Mouse (Mus musculus) brown adipose tissue, adult 24 weeks (tissue): Measurements from ENCODE around the gene Nmrk1. TPM values are rescaled to one million over a fixed set of nuclear protein-coding genes. Genes with fewer than 3 reads are reported as not detected.

ENCODE experiments used
- H3K27ac ChIP-seq: fragments of 200-500 bp; replicated peaks from 2 replicates; pipeline ENCODE4 v1.5.1; 2012; ENCODE audit warnings: low read depth, mild to moderate bottlenecking, low read length
- H3K4me1 ChIP-seq: fragments of 200-500 bp; 2 replicates; pipeline ENCODE4 v1.6.1; 2012; ENCODE audit warnings: low read length, mixed read lengths; ENCODE audit not compliant: control insufficient read depth, insufficient read depth, insufficient read length
- H3K4me3 ChIP-seq: fragments of 200-500 bp; 2 replicates; pipeline ENCODE4 v1.5.1; 2012; ENCODE audit warnings: low read depth, mild to moderate bottlenecking, low read length, moderate library complexity; ENCODE audit not compliant: insufficient read depth
- polyA plus RNA-seq: library from polyadenylated mRNA; stranded (reverse); fragments of >200 nt; gene quantifications from 2 replicates; pipeline ENCODE4 v1.2.4, GENCODE M21; 2012; ENCODE audit not compliant: missing spikeins, insufficient read depth, insufficient read length

The Nmrk1 gene
- polyA plus RNA-seq, 1 experiment, result 14.7 TPM

DNA sequence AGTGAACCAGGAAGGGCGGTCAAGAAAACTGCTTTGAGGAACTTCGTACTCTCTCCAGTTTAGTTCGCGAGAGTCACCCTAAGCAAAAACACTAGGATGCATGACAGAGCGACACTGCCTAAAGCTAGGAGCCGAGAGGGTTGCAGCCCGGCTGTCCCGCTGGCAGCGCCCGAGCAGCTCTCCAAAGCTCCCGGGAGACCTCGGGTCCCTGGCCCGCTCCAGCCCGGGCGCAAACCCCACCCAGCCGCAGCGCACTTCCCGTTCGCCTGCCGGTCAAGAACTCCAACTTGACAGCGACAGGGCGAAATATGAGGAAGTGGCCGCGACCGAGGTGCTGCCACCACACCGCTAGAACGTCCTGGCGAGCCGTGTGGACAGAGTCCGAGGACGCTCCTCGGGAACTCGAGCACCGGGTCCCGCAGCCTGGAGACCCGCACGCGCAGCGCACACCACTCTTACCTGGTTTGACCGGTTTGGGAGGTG lies 548 bp upstream of the Nmrk1 start:
- Histone ChIP-seq H3K27ac (peak overlapping the region; percentile 87), H3K4me3 (peak overlapping the region; percentile 95), H3K4me1 (peaks cover 11% of the 10 kb centered on the region; the same call in 1 of the 2 replicates)

DNA sequence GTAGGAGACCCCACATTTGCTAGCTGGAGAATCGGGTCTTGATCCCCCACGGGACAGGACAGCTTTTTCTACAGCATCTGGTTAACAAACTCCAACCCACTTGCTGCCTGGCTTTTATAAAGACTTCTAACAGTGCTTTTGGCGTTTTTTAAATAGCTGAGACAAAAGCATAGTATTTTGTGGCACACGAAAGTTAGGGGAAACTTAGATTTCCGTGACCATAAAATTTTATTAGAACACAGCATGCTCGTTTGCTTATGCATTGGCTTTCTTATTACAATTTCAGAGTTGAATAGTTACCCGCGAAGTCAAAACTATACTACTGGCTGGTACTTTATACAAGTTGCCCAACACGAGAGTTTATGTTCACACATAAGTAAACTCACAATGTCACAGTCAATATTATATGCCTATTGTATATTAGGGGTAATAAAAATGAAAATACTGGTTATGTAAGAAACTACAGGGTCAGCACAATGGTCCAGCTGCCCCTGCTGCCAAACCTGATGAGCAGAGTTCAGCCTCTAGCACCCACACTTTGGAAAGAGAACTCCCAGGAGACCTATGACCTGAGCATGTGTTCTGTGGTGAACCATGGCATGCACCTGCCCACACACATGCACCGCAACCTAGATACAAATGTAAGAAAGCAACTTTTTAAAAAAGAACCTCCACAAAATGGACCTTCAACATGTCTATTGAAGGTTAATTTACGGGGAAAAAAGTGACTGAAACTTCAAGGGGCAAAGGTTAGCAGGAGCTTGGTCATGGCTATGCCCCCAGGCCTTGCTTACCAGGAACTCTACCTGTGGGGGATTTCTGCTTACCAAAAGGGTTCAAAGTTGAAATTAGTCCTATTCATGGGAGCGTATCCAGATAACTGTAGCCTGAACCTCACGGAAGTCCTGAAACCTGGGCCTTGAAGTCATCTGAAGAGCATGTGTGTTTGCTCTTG lies 758 bp downstream of the Nmrk1 start:
- H3K4me3 ChIP-seq, result peak overlapping the region; percentile 64

DNA sequence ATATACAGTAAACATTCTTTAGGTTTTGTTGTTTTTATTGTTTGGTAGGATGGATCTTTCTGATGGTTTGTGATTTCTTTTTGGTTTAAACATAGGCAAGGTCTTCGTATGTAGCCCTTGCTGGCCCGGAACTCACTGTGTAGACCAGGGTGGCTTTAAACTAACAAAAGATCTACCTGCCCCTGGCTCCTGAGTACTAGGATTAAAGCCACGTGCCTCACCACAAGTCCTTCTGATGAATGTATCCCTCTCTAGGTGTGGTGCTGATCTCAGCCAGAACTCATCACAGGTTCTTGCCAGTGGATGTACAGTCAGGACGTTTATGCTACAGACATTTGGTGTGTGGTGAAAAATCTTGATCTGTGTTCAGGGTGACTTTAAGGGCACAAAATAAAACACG lies 6.2 kb downstream of the Nmrk1 start:
- Histone ChIP-seq H3K4me3 (no peak overlapping the region), H3K27ac (no peak overlapping the region), H3K4me1 (peaks cover 5% of the 10 kb centered on the region; the same call in 1 of the 2 replicates)

More for the DNA sequence above, 758 bp downstream of the Nmrk1 start:
- no peak overlapping the region for H3K27ac ChIP-seq
- H3K4me1 ChIP-seq, result peaks cover 11% of the 10 kb centered on the region; the same call in 1 of the 2 replicates

DNA sequence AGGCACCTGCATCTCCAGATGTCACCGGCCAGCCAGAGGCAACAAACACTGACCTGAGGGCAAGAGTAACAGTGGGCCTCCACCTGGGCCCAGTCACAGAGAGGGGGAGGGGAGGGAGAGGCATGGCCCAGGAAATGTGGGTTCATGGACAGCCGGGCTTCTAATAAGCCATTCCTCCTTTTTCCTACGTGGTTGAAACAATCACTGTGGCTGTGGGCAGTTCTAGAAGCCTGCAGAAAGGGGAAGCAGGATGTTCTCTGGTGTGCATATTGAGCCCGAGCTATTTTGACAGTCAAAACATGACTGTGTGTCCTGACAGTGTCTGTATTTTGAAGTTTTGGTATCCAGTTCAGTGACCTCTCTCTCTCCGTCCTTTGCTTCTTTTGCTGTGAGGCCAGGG lies 7.2 kb downstream of the Nmrk1 start:
- Histone ChIP-seq H3K4me1 (peaks cover 3% of the 10 kb centered on the region; the same call in 1 of the 2 replicates), H3K27ac (no peak overlapping the region), H3K4me3 (no peak overlapping the region)

DNA sequence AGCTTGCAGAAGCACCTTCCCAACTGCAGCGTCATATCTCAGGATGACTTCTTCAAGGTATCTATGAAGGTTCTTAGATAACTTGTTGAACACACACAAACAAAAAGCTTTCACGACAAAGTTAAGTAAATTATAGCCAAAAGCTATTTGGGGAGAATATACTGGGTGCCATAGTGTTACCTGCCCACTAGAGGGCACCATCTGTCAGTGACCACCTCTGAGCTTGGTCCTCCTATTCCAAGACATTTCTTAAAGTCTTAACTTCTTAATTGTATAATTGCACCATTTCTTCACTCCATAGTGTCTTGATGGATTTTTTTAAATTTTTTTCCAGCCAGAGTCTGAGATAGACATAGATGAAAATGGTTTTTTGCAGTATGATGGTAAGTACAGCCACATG lies 7.8 kb downstream of the Nmrk1 start:
- H3K4me1 ChIP-seq, result peaks cover 3% of the 10 kb centered on the region; the same call in 1 of the 2 replicates
- no peak overlapping the region for H3K4me3 ChIP-seq
- no peak overlapping the region for H3K27ac ChIP-seq

DNA sequence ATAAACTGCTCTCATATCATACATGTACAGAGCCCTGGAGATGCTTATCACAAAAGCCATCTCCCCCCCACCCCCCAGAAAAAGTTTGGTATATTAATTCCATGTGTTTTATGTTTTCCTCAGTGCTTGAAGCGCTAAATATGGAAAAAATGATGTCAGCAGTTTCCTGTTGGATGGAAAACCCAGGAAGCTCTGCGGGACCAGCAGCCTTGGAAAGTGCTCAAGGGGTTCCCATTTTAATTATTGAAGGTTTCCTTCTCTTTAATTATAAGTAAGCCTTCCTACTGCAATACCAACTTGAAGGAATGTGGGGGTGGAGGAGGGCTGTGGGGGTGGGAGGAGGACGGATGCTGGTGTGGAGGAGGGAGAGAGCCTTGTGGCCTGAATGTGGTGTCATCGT lies 9.3 kb downstream of the Nmrk1 start:
- no peak overlapping the region; the same call in 1 of the 2 replicates for H3K27ac ChIP-seq
- H3K4me3 ChIP-seq, result no peak overlapping the region
- H3K4me1 ChIP-seq, result peaks cover 3% of the 10 kb centered on the region; the same call in 1 of the 2 replicates

DNA sequence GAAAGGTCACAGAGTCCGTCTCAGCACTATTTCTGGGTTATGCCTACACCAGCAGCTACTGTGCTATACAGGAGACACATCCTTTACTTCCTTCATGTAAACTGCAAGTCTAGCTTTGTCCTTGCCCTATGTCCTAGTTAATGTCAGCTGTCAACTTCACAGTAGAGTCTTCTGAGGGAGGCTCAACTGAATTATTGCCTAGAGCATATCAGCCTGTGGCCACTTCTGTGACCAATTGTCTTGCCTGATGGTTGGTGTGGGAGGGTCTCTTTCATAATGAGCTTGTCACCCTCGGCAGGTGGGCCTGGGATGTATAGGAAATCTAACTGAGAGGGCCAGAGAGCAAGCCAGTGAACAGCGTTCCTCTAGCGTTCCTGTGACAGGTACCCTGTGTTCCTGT lies 11.7 kb downstream of the Nmrk1 start:
- Histone ChIP-seq H3K27ac (no peak overlapping the region), H3K4me3 (no peak overlapping the region), H3K4me1 (no peaks in the 10 kb centered on the region)

DNA sequence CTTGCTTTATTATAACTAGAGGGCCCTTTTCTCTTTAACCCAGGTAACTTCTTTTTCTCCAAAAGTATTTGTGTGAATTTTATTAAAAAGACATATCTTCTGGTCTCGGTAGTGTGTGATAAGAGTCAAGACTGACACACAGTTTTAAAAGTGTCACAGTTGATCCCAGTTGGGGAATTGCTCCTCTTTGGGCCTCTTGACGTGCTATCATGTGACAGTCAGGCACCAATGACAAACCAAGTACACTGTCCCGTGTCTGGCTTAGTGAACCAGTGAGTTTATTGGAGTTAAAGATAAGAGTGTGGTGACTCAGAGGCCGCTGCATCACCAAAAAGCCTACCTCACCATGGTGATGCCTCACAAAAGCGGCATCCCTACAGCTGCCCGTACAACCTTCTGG lies 12.3 kb downstream of the Nmrk1 start:
- Histone ChIP-seq H3K27ac (no peak overlapping the region), H3K4me3 (no peak overlapping the region), H3K4me1 (no peaks in the 10 kb centered on the region)

DNA sequence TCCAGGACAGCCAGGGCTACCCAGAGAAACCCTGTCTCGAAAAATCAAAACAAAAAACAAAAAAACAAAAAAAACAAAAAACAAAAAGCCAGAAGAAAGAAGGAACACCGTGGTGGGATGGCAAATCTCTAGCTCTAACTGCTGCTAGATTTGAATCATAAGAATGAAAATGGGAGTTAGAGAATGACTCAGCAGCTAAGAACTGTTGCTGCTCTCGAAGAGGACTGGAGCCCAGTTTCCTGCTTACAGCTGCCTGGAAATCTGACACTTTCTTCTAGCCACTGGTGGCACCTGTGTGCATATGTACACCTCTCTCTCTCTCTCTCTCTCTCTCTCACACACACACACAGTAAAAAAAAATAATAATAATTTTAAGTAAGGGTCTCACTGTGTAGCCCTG lies 14.6 kb downstream of the Nmrk1 start:
- Histone ChIP-seq H3K4me1 (no peaks in the 10 kb centered on the region), H3K27ac (no peak overlapping the region), H3K4me3 (no peak overlapping the region)

DNA sequence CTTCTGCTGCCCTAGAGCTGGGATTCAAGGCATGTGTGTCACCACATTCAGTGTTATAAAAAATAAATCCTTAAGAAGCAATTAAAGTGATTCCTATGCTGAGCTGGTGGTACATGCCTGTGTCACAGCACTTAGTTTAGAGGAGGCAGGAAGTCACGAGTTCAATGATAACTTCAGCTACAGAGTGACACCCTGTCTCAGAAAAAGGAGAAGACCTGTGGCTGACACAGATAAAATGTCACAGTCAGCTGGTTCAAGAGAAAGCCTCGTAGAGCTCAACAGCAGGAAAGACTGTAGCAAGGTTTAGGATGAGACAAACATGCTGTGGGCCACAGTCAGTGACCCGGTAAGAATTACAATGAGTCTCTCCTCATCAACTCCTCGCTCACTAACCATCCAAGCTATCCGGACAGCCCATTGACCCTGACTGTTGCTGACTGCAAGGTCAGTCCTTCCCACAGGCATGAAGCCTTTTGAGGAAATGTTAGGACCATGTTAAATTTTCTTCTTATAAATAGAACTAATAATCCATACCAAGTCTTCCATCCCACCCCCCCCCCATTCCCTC lies 15.2 kb downstream of the Nmrk1 start:
- H3K4me1 ChIP-seq, result no peaks in the 10 kb centered on the region
- H3K27ac ChIP-seq, result no peak overlapping the region
- no peak overlapping the region for H3K4me3 ChIP-seq

DNA sequence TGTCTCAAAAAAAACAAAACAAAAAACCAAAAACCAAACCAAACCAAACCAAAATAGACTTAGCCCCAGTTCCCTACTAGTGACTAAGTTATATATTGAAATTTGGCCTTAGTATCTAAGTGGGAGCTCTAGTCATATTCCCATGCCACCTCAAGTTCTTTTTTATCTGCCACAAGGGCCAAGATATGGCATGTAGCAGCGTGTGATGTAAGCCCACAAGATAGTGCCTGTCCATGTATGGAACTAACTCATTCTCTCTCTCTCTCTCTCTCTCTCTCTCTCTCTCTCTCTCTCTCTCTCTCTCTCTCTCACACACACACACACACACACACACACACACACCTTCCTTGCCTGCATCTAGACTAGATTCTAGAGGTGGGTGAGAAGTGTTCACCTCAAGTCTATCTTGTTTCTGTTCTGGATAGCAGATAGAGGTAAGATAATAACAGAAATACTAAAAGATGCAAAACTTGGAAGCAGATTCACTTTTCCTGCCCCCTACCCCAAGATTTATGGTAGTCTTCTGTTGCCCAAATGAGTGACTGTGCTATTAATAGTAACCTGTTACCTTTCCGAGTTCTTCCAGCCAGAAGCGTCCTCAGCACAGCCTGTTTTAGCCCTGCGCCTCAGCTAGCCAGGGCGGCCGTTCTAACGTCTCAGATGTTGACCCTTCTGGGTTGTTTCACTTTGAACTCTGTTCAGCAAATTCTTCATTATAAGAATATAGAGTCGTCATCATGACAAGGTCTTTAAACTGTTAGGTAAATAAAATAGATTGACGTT lies 16.2 kb downstream of the Nmrk1 start:
- no peaks in the 10 kb centered on the region for H3K4me1 ChIP-seq
- H3K4me3 ChIP-seq, result no peak overlapping the region
- H3K27ac ChIP-seq, result no peak overlapping the region

DNA sequence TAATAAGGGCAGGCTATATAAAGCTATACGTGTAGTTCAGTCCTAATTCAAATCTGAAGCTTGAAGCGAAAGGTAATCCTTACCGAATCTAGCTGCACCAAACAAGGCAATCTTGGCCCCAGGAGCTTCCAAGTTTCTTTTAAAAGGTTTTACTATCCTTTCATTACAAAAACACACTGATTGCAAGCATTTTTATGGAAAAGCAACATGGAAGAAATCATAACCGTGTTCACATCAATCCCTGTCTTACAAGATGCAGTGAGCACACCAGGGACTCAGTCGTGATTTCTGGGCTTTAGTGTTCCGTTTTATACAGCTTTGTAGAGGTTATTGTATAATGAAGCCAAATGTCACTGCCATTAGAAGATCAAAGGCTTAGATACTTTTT lies 16.8 kb downstream of the Nmrk1 start:
- Histone ChIP-seq H3K27ac (no peak overlapping the region), H3K4me1 (no peaks in the 10 kb centered on the region), H3K4me3 (no peak overlapping the region)

DNA sequence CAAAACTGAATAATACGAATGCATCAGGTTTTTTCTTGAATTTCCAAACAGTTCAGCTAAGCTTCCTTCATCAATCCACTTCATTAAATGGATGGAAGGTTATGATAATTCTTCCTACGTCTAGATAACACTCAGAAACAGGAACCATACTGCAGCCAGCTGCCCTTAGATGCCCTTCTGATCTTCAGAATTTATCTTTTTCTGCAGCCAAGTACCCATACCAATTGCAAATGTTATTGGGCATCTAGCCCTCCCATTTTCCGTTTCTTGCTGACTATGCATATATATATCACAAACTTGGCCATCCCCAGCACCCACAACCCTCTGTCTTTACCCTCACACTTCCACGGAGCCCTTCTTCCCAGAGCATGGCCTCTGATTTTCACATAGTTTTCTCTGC lies 18.2 kb downstream of the Nmrk1 start:
- Histone ChIP-seq H3K27ac (no peak overlapping the region), H3K4me1 (no peaks in the 10 kb centered on the region), H3K4me3 (no peak overlapping the region)

DNA sequence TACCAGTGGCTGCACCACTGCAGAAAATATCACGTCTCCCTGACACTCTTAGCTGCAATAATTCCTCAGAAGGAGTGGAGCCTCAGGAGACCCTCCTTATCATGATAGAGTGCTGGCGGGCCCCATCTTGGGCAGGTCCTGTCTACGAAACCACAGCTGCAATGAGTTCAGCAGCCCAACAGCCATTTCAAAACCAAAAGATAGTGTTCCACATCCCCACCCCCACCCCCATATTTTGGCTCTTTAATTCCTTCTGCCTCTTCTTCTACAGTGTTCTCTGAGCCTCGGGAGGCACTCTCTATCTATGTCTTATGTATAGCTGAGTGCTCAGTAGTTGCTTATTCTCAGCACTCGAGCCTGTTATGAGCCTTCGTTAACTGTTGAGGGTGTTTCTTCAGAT lies 18.7 kb downstream of the Nmrk1 start:
- Histone ChIP-seq H3K27ac (no peak overlapping the region), H3K4me1 (no peaks in the 10 kb centered on the region), H3K4me3 (no peak overlapping the region)

DNA sequence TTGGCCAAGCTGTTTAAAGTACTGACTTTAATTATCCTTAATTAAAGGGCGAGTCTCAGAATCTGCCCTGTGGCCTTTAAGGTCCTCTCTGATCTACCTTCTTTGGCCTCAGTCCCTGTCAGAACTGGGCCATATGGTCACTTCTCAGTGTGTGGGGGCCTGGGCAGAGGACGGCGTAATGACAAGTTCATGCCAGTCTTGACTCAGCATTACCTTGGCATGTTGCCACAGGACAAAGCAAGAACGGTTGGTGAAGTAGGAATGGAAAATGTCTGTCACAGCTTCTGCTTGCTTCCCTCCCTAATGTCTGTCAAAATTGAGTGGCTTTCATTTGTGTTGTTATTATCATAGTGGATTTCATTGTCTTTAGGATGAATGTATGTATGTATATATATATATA lies 20.8 kb downstream of the Nmrk1 start:
- Histone ChIP-seq H3K4me1 (no peaks in the 10 kb centered on the region), H3K4me3 (no peak overlapping the region), H3K27ac (no peak overlapping the region)
